Mouse (Mus musculus): ENCODE measurements around the gene Chpt1. TPM values are rescaled to one million over a fixed set of nuclear protein-coding genes. Genes with fewer than 3 reads are reported as not detected.

Gene Chpt1
- total RNA-seq, 2 experiments from 2014 or later: 86.1 to 98.1 TPM

DNA sequence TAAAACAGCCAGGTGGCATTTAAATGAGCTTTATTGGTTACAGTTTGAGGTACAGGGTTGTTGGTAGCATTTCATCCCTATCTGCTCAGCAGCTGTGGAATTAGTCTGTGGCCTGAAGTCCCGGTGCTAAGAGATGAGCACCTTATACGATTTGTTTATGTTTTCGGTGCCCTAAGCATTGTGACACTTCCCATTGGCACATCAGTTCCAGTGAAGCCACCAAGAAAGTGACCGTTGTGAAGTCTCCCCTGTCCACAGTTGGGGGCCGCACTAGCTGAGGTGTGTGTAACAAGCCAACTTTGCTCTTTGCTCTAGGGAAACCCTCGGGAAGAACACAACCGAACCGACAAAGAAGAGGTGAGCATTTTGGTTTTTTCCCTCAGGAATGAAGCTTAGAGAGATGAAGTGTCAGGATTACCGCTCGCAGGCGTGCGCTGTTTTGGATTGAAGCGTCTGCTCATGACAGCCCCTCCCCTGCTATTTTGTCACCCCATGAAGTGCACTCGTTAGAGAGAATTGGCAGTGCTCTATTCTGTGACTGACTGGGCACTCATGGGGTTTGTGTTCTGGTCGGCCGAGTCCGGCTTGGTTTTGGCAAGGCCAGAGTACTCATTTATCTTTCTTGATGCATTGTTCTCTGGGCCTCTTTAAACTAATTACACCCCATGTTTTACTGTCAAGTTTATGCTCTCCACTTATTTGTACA is 91.4 kb downstream of the Chpt1 start:
- intact Hi-C loops (cut with DNase I): no loop called here

DNA sequence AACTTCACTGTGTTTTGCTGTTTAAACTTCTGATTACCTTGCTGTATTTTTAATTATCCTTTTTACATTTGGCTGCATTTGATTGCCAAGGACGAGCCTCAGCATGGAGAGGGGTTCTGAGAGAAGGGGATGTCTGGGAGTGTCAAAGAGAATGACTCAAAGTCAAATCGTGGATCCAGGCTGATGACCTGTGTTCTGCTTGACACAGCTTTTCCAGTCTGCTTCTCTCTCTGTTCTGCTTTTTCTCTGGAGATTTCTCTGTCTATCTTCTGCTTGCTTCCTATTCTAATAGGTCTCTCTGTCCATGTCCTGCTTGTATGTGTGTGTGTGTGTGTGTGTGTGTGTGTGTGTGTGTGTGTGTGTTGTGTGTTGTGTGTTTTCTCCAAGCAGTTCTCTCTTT is 94.1 kb downstream of the Chpt1 start:
- DNase-seq: no peak
- intact Hi-C loops (cut with DNase I): no loop called here

More for the DNA sequence above, 91.4 kb downstream of the Chpt1 start:
- no peak for DNase-seq

DNA sequence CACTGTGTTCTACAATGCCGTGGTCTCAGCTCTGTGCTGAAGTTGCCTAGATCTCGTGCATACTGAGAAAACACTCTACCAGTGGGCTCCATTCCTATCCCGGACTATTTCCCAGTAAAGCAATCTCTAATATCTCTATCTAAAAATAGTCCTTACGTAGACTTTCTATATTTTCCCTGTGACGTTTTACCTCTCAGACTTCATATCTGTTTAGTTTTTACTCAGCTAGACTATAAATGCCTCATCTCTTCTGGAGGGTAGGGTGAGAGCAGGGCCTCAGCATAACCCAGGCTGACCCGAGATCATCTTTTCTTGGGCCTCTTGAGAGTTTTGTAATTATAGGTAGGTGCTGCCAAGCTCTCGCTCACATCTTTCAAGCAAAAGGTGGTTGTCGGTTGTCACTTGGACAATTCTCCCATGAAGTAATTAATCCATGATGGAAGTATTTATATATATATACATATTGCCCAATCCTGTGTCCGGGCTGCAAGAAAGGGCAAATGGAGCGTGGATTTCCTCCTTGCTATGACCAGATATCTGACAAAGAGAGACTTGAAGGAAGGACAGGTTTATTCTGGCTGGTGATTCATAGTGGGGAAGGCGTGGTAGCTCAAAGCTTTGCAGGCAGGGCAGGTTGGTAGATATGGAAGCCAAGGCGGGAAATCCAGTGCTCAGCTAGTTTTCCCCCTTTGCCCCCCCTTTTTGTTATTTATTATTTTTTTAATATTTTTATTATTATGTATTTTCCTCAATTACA is 95.8 kb downstream of the Chpt1 start:
- DNase-seq: no peak
- intact Hi-C loops (cut with DNase I): no loop called here

- intact Hi-C loops (cut with DNase I): no loop called here
- DNase-seq: no peak
Observed at GRCm38 (mm10) chr10:88405812-88406211, 98.1 kb downstream of the Chpt1 start.

DNA sequence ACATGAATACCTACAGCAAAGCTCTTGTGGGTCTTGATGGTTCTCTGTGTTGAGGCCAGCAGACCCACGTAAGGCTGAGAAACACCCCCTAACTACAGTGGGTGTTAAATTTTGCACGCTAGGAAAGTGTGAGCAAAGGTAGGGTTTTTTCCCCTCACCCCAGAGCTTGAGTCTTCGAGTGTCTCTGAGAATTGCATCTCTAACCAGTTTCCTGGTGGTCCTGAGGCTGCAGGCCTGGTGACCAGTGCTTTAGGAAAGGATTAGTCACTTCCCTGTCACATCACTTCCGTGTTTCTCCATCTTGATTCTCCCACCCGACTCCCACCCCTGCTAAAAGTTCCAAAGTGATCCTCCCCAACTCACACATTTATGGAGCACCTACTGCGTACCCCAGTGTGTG is 99.7 kb downstream of the Chpt1 start:
- no peak for DNase-seq
- intact Hi-C loops (cut with DNase I): no loop called here

DNA sequence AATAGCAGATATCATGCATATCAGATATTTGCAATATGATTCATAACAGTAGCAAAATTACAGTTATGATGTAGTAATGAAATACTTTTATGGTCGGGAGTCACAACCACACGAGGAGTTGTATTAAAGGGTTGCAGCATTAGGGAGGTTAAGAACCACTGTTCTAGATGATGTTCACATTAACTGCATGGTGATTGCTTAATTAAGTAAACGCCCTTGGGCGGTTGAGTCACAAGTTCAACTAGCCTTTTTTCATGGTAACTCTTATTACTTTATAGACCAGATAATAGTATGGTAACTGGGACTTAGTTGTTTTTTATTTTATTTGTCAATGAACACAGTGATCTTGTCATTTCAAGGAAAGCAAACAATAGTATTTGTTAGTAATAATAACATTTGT is 100.9 kb downstream of the Chpt1 start:
- no peak for DNase-seq
- intact Hi-C loops (cut with DNase I): no loop called here

Other genes with a start within 250 kb of the Chpt1 start
- gene Dram1, start 125.0 kb downstream of the Chpt1 start, total RNA-seq (2021): 1 to 10 TPM; 1.4 to 1.8 TPM
- 10 to 100 TPM; 17.0 to 19.2 TPM for gene Gnptab, start 124.9 kb downstream of the Chpt1 start, total RNA-seq (2021)
- gene Sycp3, start 44.5 kb downstream of the Chpt1 start, total RNA-seq (2021): not detected
- 1,000 to 10,000 TPM in 1 of 2 experiments, 100 to 1,000 TPM in 1; 775 to 1,264 TPM for gene Mybpc1, start 101.1 kb upstream of the Chpt1 start, total RNA-seq (2021)
- gene Spic, start 180.9 kb upstream of the Chpt1 start, total RNA-seq (2021): not detected
- 10 to 100 TPM; 70.0 to 79.2 TPM for gene Arl1, start 226.8 kb upstream of the Chpt1 start, total RNA-seq (2021)